Mouse (Mus musculus) bone marrow macrophage, adult 2 months (primary cell): Measurements from ENCODE around the gene Ucp1.

Experiments used
- CTCF ChIP-seq: IDR thresholded peaks from 2 replicates; pipeline ENCODE4 v1.5.1; 2012; ENCODE audit warnings: low read depth, mild to moderate bottlenecking, low read length, moderate library complexity
- POLR2A ChIP-seq: IDR thresholded peaks from 2 replicates; pipeline ENCODE4 v1.6.1; 2012; ENCODE audit warnings: mild to moderate bottlenecking, low read depth, low read length, borderline replicate concordance

DNA sequence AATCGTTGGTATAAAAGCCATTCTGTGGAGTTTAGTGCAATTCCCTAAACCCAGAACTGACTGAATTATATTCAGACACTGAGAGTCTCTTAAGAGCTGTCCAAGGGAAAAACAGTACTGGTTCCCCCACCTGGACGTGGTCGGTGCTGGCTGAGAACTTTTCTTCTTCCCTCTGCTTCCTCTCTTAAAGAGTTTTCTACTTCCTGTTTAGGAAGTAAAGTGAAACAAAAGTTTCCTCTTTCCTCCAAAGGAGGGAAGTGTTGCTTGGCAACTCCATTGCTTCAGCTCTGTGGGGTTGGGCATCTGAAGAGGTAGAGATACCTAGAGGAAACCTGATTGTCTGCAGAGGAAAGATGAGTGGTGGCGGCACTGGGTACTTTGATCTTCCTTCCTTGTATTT, 7.2 kb downstream of the Ucp1 start:
- TF ChIP-seq POLR2A (no peak), CTCF (no peak)
